Mouse (Mus musculus) spleen, postnatal 36 days (tissue): ENCODE measurements around the gene Lnpep.

Experiments
- DNase-seq, 2 experiments: peaks; one replicate each; pipeline ENCODE4 v3.0.0; 2022; ENCODE audit warnings: low spot score in 2 of 2, mixed read lengths in 1 of 2

Gene Lnpep

DNA sequence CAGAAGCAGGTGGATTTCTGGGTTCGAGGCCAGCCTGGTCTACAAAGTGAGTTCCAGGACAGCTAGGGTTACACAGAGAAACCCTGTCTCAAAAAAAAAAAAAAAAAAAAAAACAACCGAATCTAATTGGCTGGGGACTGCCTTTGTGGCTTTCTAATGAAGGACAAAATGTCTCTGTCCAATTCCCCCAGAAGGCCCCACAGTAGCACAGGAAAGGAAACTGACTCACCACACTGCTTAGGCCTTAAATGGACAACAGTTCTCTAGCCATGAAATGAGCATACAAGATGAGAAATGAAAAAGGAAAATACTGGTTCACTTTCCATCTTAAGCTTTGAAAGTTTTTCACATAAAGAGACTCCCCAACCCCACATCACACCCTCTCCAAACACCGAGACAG is 15.3 kb downstream of the Lnpep start:
- no peak for DNase-seq

- no peak for DNase-seq
These were observed 16.3 kb downstream of the Lnpep start for GRCm38 (mm10) chr17:17608416-17608988.

DNA sequence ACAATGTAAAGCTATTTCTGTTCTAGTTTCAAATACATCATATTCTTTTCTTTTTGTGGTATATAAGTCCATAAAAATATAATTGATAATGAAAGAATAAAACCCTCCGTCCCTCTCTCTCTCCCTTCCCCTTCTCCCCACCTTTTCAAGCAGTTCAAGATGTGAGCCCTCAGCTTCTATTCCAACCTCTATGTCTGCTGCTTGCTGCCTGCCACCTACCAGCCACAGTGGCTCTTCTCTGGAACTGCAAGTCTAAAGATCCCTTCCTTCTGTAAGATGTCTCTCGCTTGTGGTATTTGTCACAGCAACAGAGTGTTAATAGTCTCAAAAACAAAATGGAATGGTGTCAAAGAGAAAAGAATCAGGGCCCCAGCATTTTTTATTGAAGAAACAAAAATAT is 20.3 kb downstream of the Lnpep start:
- DNase-seq = no peak

GRCm38 (mm10) chr17:17603609-17604008 is 21.2 kb downstream of the Lnpep start:
- DNase-seq = no peak

DNA sequence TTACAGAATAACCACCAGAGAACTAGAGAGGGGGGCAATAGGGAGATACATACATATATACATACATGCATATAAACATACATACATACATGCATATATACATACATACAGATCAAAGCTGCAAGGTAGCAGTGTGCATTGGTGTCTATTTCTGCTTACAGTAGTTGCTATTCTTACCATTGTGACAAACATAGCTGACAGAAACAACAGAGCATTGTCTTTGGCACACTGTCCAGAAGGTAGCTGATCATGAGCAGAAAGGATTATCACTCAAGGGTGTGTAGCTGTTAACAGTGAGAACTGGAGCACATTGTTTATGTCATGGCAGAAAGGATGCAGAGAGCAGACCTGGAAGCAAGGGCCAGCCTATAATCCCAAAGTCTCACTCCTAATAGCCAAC is 22.1 kb downstream of the Lnpep start:
- no peak for DNase-seq

DNA sequence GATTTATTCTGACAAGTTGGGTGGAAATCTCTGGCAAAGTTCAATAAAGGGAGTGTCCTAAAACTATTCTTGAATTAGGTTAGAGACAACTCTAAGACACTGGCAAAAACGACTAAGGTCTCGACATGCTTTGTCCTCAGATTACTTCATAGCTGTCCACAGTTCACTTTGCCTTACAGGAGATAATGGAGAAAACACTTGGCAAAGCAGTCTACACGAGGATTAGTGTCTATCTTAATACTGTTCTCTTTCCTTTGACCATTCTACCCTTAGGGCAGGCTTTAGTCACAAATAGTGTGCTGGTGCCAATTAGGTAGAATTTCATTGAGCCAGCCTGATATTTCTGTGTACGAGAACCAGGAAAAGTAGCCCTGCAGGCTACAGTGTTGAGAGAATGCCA is 22.5 kb downstream of the Lnpep start:
- DNase-seq = no peak

- DNase-seq = peak; percentile 33 to 39
These were observed 24.0 kb downstream of the Lnpep start for GRCm38 (mm10) chr17:17600804-17601252.

GRCm38 (mm10) chr17:17600001-17600400 is 24.8 kb downstream of the Lnpep start:
- DNase-seq = peak; percentile 47 to 58

DNA sequence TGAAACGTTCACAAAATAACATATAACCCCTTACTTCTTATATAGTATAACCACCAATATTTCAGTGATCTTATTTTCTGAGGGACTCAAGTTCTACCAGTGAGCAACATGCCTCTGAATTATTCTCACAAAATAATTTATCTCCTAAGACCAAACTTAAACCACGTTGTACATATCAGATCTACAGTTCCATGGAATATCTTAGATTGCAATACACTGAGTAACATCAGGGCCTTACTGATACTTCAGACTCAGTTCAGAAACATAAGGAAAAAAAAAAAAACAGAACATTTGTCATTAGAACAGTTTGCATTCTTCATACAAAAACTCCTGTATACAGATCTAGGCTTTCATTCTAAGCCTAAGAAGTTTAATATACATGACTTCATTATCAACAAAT is 26.5 kb downstream of the Lnpep start:
- DNase-seq = no peak

- DNase-seq = no peak
These were observed 31.9 kb downstream of the Lnpep start for GRCm38 (mm10) chr17:17592926-17593325.

GRCm38 (mm10) chr17:17587333-17588047 is 37.4 kb downstream of the Lnpep start:
- DNase-seq = peak; percentile 81 to 83

- peak; percentile 20 to 38 for DNase-seq
These were observed 39.7 kb downstream of the Lnpep start for GRCm38 (mm10) chr17:17585115-17585514.

- peak in 1 of 2 experiments; percentile 23 for DNase-seq
These were observed 41.0 kb downstream of the Lnpep start for GRCm38 (mm10) chr17:17583896-17584295.

DNA sequence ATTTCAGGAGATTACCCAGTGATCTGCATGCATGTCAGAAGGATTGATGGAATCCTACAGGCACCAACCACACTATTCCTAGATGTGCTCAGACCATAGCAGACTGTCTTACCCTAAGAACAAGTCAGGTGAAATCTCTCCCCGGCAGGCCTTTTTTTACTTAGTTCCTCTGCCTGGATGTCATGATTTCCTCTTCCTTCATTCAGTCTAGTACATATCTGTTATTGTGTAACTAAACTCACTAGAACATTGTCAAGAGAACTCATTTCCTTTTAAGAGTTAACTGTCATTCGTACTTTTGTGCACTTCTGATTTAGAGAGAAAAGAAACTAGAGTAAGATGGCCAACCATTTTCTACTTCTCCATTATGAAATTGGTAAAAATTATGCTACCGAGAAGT is 43.6 kb downstream of the Lnpep start:
- DNase-seq = no peak

DNA sequence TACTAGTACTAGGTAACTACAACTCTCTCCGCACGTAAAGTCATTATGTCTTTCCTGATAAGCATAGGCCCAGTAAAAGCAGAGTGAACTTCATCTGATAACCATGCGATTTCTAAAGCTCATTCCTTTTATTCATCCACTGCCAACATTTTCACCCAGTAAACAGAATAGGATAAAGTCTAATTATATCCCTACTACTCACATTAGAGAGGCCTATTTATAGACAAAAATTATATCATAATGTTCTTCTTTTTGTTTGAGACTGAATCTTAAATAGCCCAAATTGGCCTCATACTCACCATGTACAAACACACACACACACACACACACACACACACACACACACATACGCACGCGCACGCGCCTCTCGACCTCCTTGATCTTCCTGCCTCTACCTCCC is 48.5 kb downstream of the Lnpep start:
- no peak for DNase-seq

GRCm38 (mm10) chr17:17567071-17567470 is 57.8 kb downstream of the Lnpep start:
- DNase-seq = peak in 1 of 2 experiments; percentile 54

DNA sequence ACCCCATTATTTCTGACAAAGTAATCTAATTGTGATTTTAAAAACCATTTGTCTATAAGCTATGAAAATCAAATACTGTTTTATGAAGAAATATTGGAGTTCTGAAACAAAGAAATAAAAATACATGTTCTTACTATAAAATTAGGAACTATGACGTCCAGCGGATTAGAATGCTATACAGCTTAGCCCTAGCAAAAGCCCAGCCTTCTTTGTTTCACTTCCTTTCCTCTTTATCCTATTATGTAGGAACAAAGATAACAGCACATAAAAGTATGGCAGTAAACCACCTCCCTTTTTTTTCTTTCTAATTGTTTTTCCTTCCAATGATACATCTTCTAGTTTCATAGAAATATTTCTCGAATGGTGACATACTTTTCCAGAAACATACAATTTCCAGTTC is 75.9 kb downstream of the Lnpep start:
- no peak for DNase-seq

DNA sequence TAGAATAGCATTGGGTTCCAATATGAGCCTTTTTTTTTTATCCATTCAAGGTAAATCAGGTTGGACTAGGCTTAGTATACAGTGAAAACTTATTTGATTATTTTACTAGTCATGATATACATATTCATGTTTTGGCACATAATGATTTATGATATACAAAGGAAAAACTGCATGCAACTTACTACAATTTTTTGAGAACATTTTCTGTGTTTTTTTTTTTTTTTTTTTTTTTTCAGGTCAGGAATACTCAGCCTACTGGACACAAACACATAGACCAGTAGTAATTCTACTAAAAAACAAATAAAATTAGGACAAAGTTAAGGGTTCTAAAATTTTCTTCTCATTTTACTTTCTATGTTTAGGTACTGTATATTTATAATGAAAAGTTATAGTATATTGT is 93.5 kb downstream of the Lnpep start:
- no peak for DNase-seq

- DNase-seq = no peak
These were observed 108.3 kb downstream of the Lnpep start for GRCm38 (mm10) chr17:17516384-17517016.

DNA sequence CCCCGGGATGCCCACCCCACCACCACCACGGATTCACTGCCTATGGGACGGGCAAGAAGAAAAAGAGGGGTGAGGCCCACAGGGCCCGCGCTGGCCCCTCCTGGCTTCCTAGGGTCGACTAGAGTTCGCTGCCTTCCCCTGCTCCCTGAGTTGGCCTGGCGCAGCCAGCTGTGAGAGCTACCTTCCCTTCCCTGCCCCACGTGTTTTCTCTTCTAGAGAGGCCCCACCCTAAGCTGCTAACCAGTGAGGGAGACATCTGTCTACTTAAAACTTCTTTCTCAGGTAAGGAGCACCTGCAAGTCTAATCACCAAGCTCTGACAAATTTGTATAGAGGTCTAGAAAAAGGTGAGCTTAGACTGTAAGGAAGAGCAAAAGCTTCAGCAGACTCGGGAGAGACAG is 118.2 kb downstream of the Lnpep start:
- DNase-seq = no peak

DNA sequence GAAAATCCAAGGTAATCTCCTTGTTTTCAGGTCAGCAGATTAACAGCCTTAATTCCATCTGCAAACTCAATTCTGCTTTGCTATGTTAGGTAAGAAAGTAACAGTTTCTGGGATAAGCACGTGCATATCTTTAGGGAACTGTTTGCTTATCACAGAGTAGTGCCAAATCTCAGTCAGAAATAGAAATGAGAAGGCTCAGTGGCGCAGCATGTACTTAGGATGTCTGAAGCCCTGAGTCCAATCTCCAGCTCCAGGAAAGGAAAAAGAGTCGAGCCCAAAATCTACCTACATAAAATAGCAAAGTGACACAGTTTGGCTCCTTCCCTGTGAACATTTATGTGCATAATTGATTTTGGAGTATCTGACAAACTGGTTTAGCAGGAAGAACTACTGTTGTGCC is 125.6 kb downstream of the Lnpep start:
- no peak for DNase-seq

GRCm38 (mm10) chr17:17498848-17499247 is 126.0 kb downstream of the Lnpep start:
- no peak for DNase-seq

DNA sequence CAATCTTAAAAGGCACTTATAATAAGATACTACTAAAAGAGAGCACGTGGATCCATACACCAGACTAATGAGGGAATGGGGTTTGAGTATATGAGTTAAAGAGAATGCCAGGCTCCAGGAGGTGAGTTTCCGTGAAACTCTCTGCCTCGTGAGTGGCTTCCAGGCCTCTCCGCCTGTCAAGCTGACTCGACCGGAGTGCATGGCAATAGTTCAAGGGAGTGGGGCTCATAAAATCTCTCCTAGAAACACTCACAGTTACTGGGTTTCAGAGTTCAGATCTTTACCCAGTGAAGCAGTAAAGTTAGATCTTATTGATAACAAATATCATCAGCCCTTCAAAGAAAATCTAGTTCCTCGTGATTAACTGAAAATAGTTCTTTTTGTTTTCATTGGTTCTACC is 128.1 kb downstream of the Lnpep start:
- no peak for DNase-seq
